Mouse (Mus musculus): ENCODE measurements at regions not wholly inside any gene's neighbourhood (a gene's known extent, or its start where the extent isn't known, plus 50 kb on each side); places are given as distances from the start of the nearest gene placed in this dataset.

GRCm38 (mm10) chr6:143372487-143372886 lies 205.5 kb downstream of the Etnk1 start:
- DNase-seq (ENCODE audit: low read depth, low spot score): no peak

GRCm38 (mm10) chr6:143373686-143374273 lies 206.8 kb downstream of the Etnk1 start:
- DNase-seq (ENCODE audit: low read depth, low spot score): peak; percentile 21

GRCm38 (mm10) chr6:143375951-143376713 lies 209.1 kb downstream of the Etnk1 start:
- no peak for DNase-seq (ENCODE audit: low read depth, low spot score)

- DNase-seq (ENCODE audit: low read depth, low spot score): no peak
Observed at GRCm38 (mm10) chr6:143377121-143377520, 210.1 kb downstream of the Etnk1 start.

GRCm38 (mm10) chr6:143378126-143378525 lies 211.1 kb downstream of the Etnk1 start:
- no peak for DNase-seq (ENCODE audit: low read depth, low spot score)

GRCm38 (mm10) chr6:143380490-143380889 lies 213.5 kb downstream of the Etnk1 start:
- no peak for DNase-seq (ENCODE audit: low read depth, low spot score)

- no peak for DNase-seq (ENCODE audit: low read depth, low spot score)
Observed at GRCm38 (mm10) chr6:143386597-143387450, 219.8 kb downstream of the Etnk1 start.

- DNase-seq (ENCODE audit: low read depth, low spot score): no peak
Observed at GRCm38 (mm10) chr6:143393543-143394207, 226.7 kb downstream of the Etnk1 start.

GRCm38 (mm10) chr6:143394377-143394776 lies 227.4 kb downstream of the Etnk1 start:
- no peak for DNase-seq (ENCODE audit: low read depth, low spot score)

- no peak for DNase-seq (ENCODE audit: low read depth, low spot score)
Observed at GRCm38 (mm10) chr6:143401436-143401835, 234.4 kb downstream of the Etnk1 start.

- no peak for DNase-seq (ENCODE audit: low read depth, low spot score)
Observed at GRCm38 (mm10) chr6:143401921-143402320, 234.9 kb downstream of the Etnk1 start.

- no peak for DNase-seq (ENCODE audit: low read depth, low spot score)
Observed at GRCm38 (mm10) chr6:143402766-143403165, 235.7 kb downstream of the Etnk1 start.

- no peak for DNase-seq (ENCODE audit: low read depth, low spot score)
Observed at GRCm38 (mm10) chr6:143404521-143404920, 237.5 kb downstream of the Etnk1 start.

- no peak for DNase-seq (ENCODE audit: low read depth, low spot score)
Observed at GRCm38 (mm10) chr6:143412056-143412455, 245.0 kb downstream of the Etnk1 start.

- no peak for DNase-seq (ENCODE audit: low read depth, low spot score)
Observed at GRCm38 (mm10) chr6:143412721-143413120, 245.7 kb downstream of the Etnk1 start.

- no peak for DNase-seq (ENCODE audit: low read depth, low spot score)
Observed at GRCm38 (mm10) chr6:143414590-143415382, 247.8 kb downstream of the Etnk1 start.

- no peak for DNase-seq (ENCODE audit: low read depth, low spot score)
Observed at GRCm38 (mm10) chr6:143415383-143415778, 248.4 kb downstream of the Etnk1 start.

GRCm38 (mm10) chr6:143419872-143420271 lies 252.9 kb downstream of the Etnk1 start:
- DNase-seq (ENCODE audit: low read depth, low spot score): no peak

GRCm38 (mm10) chr6:143423026-143423425 lies 256.0 kb downstream of the Etnk1 start:
- no peak for DNase-seq (ENCODE audit: low read depth, low spot score)

- no peak for DNase-seq (ENCODE audit: low read depth, low spot score)
Observed at GRCm38 (mm10) chr6:143425182-143425829, 258.3 kb downstream of the Etnk1 start.
